ENCODE assay signal across 9 mouse cellular contexts in genomic region chr1:157446325-157446724, GRCm38 (mm10). TPM values are rescaled to one million over a fixed set of nuclear protein-coding genes. Genes with fewer than 3 reads are reported as not detected.
DNase-seq lines count a peak whose midpoint lies in the region; ATAC-seq and TF ChIP-seq lines count a peak whose summit lies in the region.
"Had no signal": no experiment of that assay in that cellular context is flagged by ENCODE, and none has a peak within 500 bp of the region (broad histone marks: within the 10 kb centered on the region; RNA-seq: fewer than 3 reads in every experiment).

No protein-coding gene starts in this region.

- H3K79me3 ChIP-seq in C2C12 (ENCODE audit: low read depth): no peaks in the 10 kb centered on the region

- H3ac ChIP-seq in C2C12 (ENCODE audit: control insufficient read depth, insufficient read length, low read depth): no peak overlapping the region

- H3K9me3 ChIP-seq in forebrain, embryonic 14.5 days (replicated peaks; ENCODE audit: control insufficient read depth, low read length): no peaks in the 10 kb centered on the region
- H3K9me3 ChIP-seq in forebrain, embryonic 12.5 days: no peaks in the 10 kb centered on the region
- H3K9me3 ChIP-seq: midbrain, embryonic 12.5 days had no signal

- TF ChIP-seq CTCF in C2C12 (IDR thresholded peaks at IDR 0.05; ENCODE audit: control insufficient read depth, insufficient read depth, insufficient read length): peak; percentile 62

- H3K27ac ChIP-seq in forebrain, embryonic 14.5 days (ENCODE audit: low read depth, low read length): no peak overlapping the region
- H3K27ac ChIP-seq in forebrain, embryonic 12.5 days: no peak overlapping the region
- H3K27ac ChIP-seq: midbrain, embryonic 12.5 days had no signal

- DNase-seq in forebrain, embryonic 14.5 days (ENCODE audit: low spot score): peak; percentile 62
- DNase-seq in cerebellum, adult 18-20 months: peak; percentile 64 to 70
- DNase-seq in heart, adult 8-10 months (ENCODE audit: low spot score): peak; percentile 78
- DNase-seq in layer of hippocampus, adult 8-10 months (ENCODE audit: low spot score in 2 of 2): peak; percentile 74
- peak; percentile 33 for DNase-seq in thymus, postnatal 4 days

- H3K4me1 ChIP-seq in forebrain, embryonic 14.5 days (ENCODE audit: control insufficient read depth, insufficient read depth, low read length): peaks cover 41% of the 10 kb centered on the region
- H3K4me1 ChIP-seq in forebrain, embryonic 12.5 days: peaks cover 73% of the 10 kb centered on the region

- no peak overlapping the region for H3K9ac ChIP-seq in forebrain, embryonic 14.5 days (ENCODE audit: low read length)
- no peak overlapping the region for H3K9ac ChIP-seq in forebrain, embryonic 12.5 days
- H3K9ac ChIP-seq: midbrain, embryonic 12.5 days had no signal

- H3K36me3 ChIP-seq in forebrain, embryonic 14.5 days (ENCODE audit: control insufficient read depth, insufficient read depth, low read length): no peaks in the 10 kb centered on the region
- H3K36me3 ChIP-seq in forebrain, embryonic 12.5 days (replicated peaks): no peaks in the 10 kb centered on the region
- H3K36me3 ChIP-seq in C2C12 (ENCODE audit: control insufficient read depth, insufficient read depth): no peaks in the 10 kb centered on the region
- H3K36me3 ChIP-seq: midbrain, embryonic 12.5 days had no signal

- no peak overlapping the region for H3K4me2 ChIP-seq in forebrain, embryonic 14.5 days (ENCODE audit: low read length)
- no peak overlapping the region for H3K4me2 ChIP-seq in forebrain, embryonic 12.5 days
- H3K4me2 ChIP-seq: midbrain, embryonic 12.5 days had no signal

- H3K27me3 ChIP-seq in forebrain, embryonic 14.5 days (replicated peaks; ENCODE audit: control insufficient read depth, insufficient read depth, low read length): 0 out of 2 replicates have a peak, but pooled peaks cover 3% of the 10 kb centered on the region
- peaks cover 22% of the 10 kb centered on the region for H3K27me3 ChIP-seq in forebrain, embryonic 12.5 days
- no peaks in the 10 kb centered on the region for H3K27me3 ChIP-seq in C2C12 (ENCODE audit: control insufficient read depth, insufficient read depth, insufficient read length)

- H3K4me3 ChIP-seq in forebrain, embryonic 14.5 days (ENCODE audit: low read depth, low read length): no peak overlapping the region
- no peak overlapping the region for H3K4me3 ChIP-seq in forebrain, embryonic 12.5 days (replicated peaks)
- no peak overlapping the region for H3K4me3 ChIP-seq in C2C12 (ENCODE audit: insufficient read depth, poor library complexity, severe bottlenecking)
- H3K4me3 ChIP-seq: midbrain, embryonic 12.5 days had no signal

- H3K79me2 ChIP-seq in C2C12 (ENCODE audit: control insufficient read depth, insufficient read depth): no peaks in the 10 kb centered on the region

- ATAC-seq in forebrain, embryonic 14.5 days: no peak
- ATAC-seq in forebrain, embryonic 12.5 days (ENCODE audit: low FRiP score): no peak
- ATAC-seq in megakaryocyte progenitor cell, adult 5-6 weeks (replicated peaks; ENCODE audit: poor library complexity): peak; percentile 56

- 62% methylated on average over 7 of the region's 7 CpGs for WGBS in forebrain, embryonic 14.5 days
- 66% methylated on average over 7 of the region's 7 CpGs for WGBS in forebrain, embryonic 12.5 days

TF ChIP-seq in C2C12, 6 proteins besides CTCF, POLR2A, EP300 and RAD21:
- TF ChIP-seq MYOG (IDR thresholded peaks at IDR 0.05; ENCODE audit: control insufficient read depth, extremely low read depth, insufficient read length): no peak
- no peak for TF ChIP-seq USF1 (IDR thresholded peaks at IDR 0.05; ENCODE audit: low read depth)
- no peak for TF ChIP-seq MYOD1 (IDR thresholded peaks at IDR 0.05; ENCODE audit: control insufficient read depth, insufficient read length, low read depth)
- TF ChIP-seq MAX (IDR thresholded peaks at IDR 0.05): no peak

RNA-seq across cellular contexts. Expression of gene Cryzl2, which starts 12.1 kb away (rescaled TPM):
- polyA plus RNA-seq in forebrain, embryonic 14.5 days (2014; fragmentation: Nextera tagmentation; extraction: Ambion mirVana): 7.1 and 8.1 TPM in 2 replicates
- 6.7 and 8.3 TPM in 2 replicates for polyA plus RNA-seq in forebrain, embryonic 12.5 days (2016; fragmentation: Nextera tagmentation; extraction: Ambion mirVana)
- polyA plus RNA-seq in C2C12 (2012; fragmentation: generic; extraction: Trizol): 0.09 TPM
- total RNA-seq in heart, adult 8-10 months (2022): 10 to 100 TPM in 3 of 4 experiments, 1 to 10 TPM in 1; 9.6 to 11.9 (median 10.7) TPM
- total RNA-seq in layer of hippocampus, adult 8-10 months (2022): 10 to 100 TPM in 2 of 4 experiments, 1 to 10 TPM in 2; 5.0 to 12.2 (median 9.4) TPM
- total RNA-seq in megakaryocyte progenitor cell, adult 5-6 weeks (2015): 27.4 and 29.2 TPM in 2 replicates
- total RNA-seq in megakaryocyte progenitor cell, adult 5-6 weeks (2017): 12.2 and 18.6 TPM in 2 replicates

RNA-seq across cellular contexts. Expression of gene Rasal2, which starts 33.9 kb away (rescaled TPM):
- polyA plus RNA-seq in forebrain, embryonic 14.5 days (2014; fragmentation: Nextera tagmentation; extraction: Ambion mirVana): 30.7 and 32.5 TPM in 2 replicates
- 25.8 and 28.9 TPM in 2 replicates for polyA plus RNA-seq in forebrain, embryonic 12.5 days (2016; fragmentation: Nextera tagmentation; extraction: Ambion mirVana)
- 3.0 TPM for polyA plus RNA-seq in C2C12 (2012; fragmentation: generic; extraction: Trizol)
- 10 to 100 TPM; 20.2 to 26.5 (median 21.6) TPM for total RNA-seq in heart, adult 8-10 months (2022)
- total RNA-seq in layer of hippocampus, adult 8-10 months (2022): 10 to 100 TPM; 75.9 to 93.0 (median 84.7) TPM
- total RNA-seq in megakaryocyte progenitor cell, adult 5-6 weeks (2015): 1.3 and 3.2 TPM in 2 replicates
- total RNA-seq in megakaryocyte progenitor cell, adult 5-6 weeks (2017): 1.7 and 2.0 TPM in 2 replicates

Comparison
In these comparisons a context has a peak if more than half of its experiments do, and no peak if none do; other contexts are left out.
1. RNA of gene Rasal2, which starts 33.9 kb away (total RNA-seq): 75.9 to 93.0 TPM in layer of hippocampus, adult 8-10 months and 20.2 to 26.5 TPM in heart, adult 8-10 months; 1.3 to 3.2 TPM in megakaryocyte progenitor cell, adult 5-6 weeks; every median in the first group is over 4 times any median in the second.
2. Peak in every context shown above with its lines, with median percentiles within 50 percentile points of each other: DNase-seq.